Comparison of ENCODE assay signal across 30 mouse cellular contexts in the genomic region with DNA sequence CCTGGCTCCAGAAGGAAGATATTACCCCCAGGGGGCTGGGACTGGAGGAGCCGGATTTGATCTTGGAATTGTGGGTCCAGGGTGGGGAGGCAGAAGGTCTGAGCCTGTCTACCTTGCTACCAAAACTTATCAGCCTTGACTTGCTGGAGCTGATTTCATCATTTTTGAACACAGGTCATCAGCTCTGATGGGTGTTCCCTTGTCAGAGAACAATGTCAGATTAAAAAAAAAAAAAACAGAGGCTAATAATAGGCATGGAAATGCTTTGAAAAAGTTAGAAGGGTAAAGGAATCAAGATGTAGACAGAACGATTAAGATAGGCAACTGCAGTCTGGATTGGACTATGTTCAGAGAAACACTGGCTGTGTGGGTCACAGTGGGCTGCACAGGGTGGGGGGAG. TPM values are rescaled to one million over a fixed set of nuclear protein-coding genes. Genes with fewer than 3 reads are reported as not detected.
DNase-seq lines count a peak whose midpoint lies in the region; ATAC-seq and TF ChIP-seq lines count a peak whose summit lies in the region.
"Had no signal": no experiment of that assay in that cellular context is flagged by ENCODE, and none has a peak within 500 bp of the region (broad histone marks: within the 10 kb centered on the region; RNA-seq: fewer than 3 reads in every experiment).

No protein-coding gene starts in this region.

- H3K9me3 ChIP-seq in heart, embryonic 16.5 days (replicated peaks; ENCODE audit: control insufficient read depth, low read length) = no peaks in the 10 kb centered on the region
- H3K9me3 ChIP-seq in heart, embryonic 12.5 days (replicated peaks) = no peaks in the 10 kb centered on the region
- H3K9me3 ChIP-seq in lung, embryonic 14.5 days (ENCODE audit: low read depth, low read length) = no peaks in the 10 kb centered on the region
- no peaks in the 10 kb centered on the region for H3K9me3 ChIP-seq in liver, embryonic 15.5 days (replicated peaks)
- H3K9me3 ChIP-seq: forebrain, embryonic 12.5 days; G1E; heart, embryonic 13.5 days; intestine, embryonic 15.5 days; neural tube, embryonic 13.5 days had no signal

- no peaks in the 10 kb centered on the region for H3K27me3 ChIP-seq in heart, embryonic 16.5 days (ENCODE audit: control insufficient read depth, insufficient read depth, low read length)
- H3K27me3 ChIP-seq in heart, embryonic 12.5 days (replicated peaks) = no peaks in the 10 kb centered on the region
- no peaks in the 10 kb centered on the region for H3K27me3 ChIP-seq in lung, embryonic 14.5 days (ENCODE audit: insufficient read depth, low read length)
- H3K27me3 ChIP-seq in liver, embryonic 15.5 days = no peaks in the 10 kb centered on the region
- H3K27me3 ChIP-seq: CH12.LX; forebrain, embryonic 12.5 days; heart, embryonic 13.5 days; intestine, embryonic 15.5 days; neural tube, embryonic 13.5 days had no signal

- DNase-seq in lung, embryonic 14.5 days = no peak
- DNase-seq in lung, adult 2 months = no peak
- no peak for DNase-seq in right cerebral cortex, postnatal 4 days
- no peak for DNase-seq in adipocyte (ENCODE audit: low spot score)
- DNase-seq: adrenal gland, adult 2 months; B cell, adult 2 months; cerebellum, adult 11-12 months; gastrocnemius, postnatal 10 days; heart, postnatal 4 days; kidney, adult 8-10 months; kidney, postnatal 25 days; lung, postnatal 10 days; midbrain, embryonic 14.5 days had no signal

- no peaks in the 10 kb centered on the region for H3K36me3 ChIP-seq in heart, embryonic 16.5 days (ENCODE audit: control insufficient read depth, insufficient read depth)
- H3K36me3 ChIP-seq in heart, embryonic 12.5 days = no peaks in the 10 kb centered on the region
- H3K36me3 ChIP-seq in lung, embryonic 14.5 days (ENCODE audit: insufficient read depth) = no peaks in the 10 kb centered on the region
- no peaks in the 10 kb centered on the region for H3K36me3 ChIP-seq in liver, embryonic 15.5 days (replicated peaks)
- H3K36me3 ChIP-seq: forebrain, embryonic 12.5 days; G1E; heart, embryonic 13.5 days; intestine, embryonic 15.5 days; neural tube, embryonic 13.5 days had no signal

- TF ChIP-seq POLR2A in lung, adult 2 months (IDR thresholded peaks at IDR 0.05; ENCODE audit: borderline replicate concordance, extremely low read depth, low read depth, low read length) = no peak

- 0 out of 2 replicates have a peak overlapping the region, but pooled peaks have one; percentile 7 for H3K9ac ChIP-seq in heart, embryonic 16.5 days (ENCODE audit: low read length)
- H3K9ac ChIP-seq in heart, embryonic 12.5 days = no peak overlapping the region
- H3K9ac ChIP-seq in lung, embryonic 14.5 days = no peak overlapping the region
- no peak overlapping the region for H3K9ac ChIP-seq in liver, embryonic 15.5 days
- H3K9ac ChIP-seq: forebrain, embryonic 12.5 days; heart, embryonic 13.5 days; intestine, embryonic 15.5 days; neural tube, embryonic 13.5 days had no signal

- ATAC-seq in heart, embryonic 16.5 days (replicated peaks; ENCODE audit: extremely low read depth, insufficient read depth, low FRiP score) = no peak
- ATAC-seq in heart, embryonic 12.5 days (ENCODE audit: insufficient number of reproducible peaks, low FRiP score) = no peak
- ATAC-seq in lung, embryonic 14.5 days (ENCODE audit: insufficient read depth) = no peak
- no peak for ATAC-seq in liver, embryonic 15.5 days (ENCODE audit: insufficient read depth)
- ATAC-seq: hindbrain, embryonic 16.5 days; Patski had no signal

- H3K4me3 ChIP-seq in heart, embryonic 16.5 days (ENCODE audit: low read length) = no peak overlapping the region
- no peak overlapping the region for H3K4me3 ChIP-seq in heart, embryonic 12.5 days
- H3K4me3 ChIP-seq in lung, embryonic 14.5 days (ENCODE audit: low read depth, low read length) = no peak overlapping the region
- H3K4me3 ChIP-seq in lung, adult 2 months (replicated peaks; ENCODE audit: extremely low read depth, low read depth, low read length) = no peak overlapping the region
- H3K4me3 ChIP-seq in brown adipose tissue, adult 24 weeks (ENCODE audit: insufficient read depth, low read depth, low read length) = no peak overlapping the region
- no peak overlapping the region for H3K4me3 ChIP-seq in liver, embryonic 15.5 days (replicated peaks)
- H3K4me3 ChIP-seq: forebrain, embryonic 12.5 days; heart, embryonic 13.5 days; intestine, embryonic 15.5 days; layer of hippocampus, adult 2 months; myocyte; neural tube, embryonic 13.5 days had no signal

- H3K27ac ChIP-seq in heart, embryonic 16.5 days (ENCODE audit: low read length) = peak overlapping the region; percentile 23; the same call in 1 of the 2 replicates
- no peak overlapping the region for H3K27ac ChIP-seq in heart, embryonic 12.5 days (ENCODE audit: poor library complexity, severe bottlenecking)
- peak overlapping the region; percentile 80; the same call in 1 of the 2 replicates for H3K27ac ChIP-seq in lung, embryonic 14.5 days (ENCODE audit: low read depth)
- peak overlapping the region; percentile 88 for H3K27ac ChIP-seq in brown adipose tissue, adult 24 weeks (replicated peaks; ENCODE audit: low read depth, low read length)
- H3K27ac ChIP-seq in liver, embryonic 15.5 days (replicated peaks) = peak overlapping the region; percentile 67
- H3K27ac ChIP-seq: forebrain, embryonic 12.5 days; heart, embryonic 13.5 days; intestine, embryonic 15.5 days; layer of hippocampus, adult 2 months; neural tube, embryonic 13.5 days had no signal

- TF ChIP-seq CTCF in lung, embryonic 14.5 days (IDR thresholded peaks at IDR 0.05; ENCODE audit: low read depth) = no peak
- no peak for TF ChIP-seq CTCF in lung, adult 2 months (IDR thresholded peaks at IDR 0.05; ENCODE audit: insufficient read depth, low read length)

- no peak overlapping the region for H3K4me2 ChIP-seq in heart, embryonic 16.5 days (ENCODE audit: low read depth, low read length)
- H3K4me2 ChIP-seq in heart, embryonic 12.5 days = no peak overlapping the region
- H3K4me2 ChIP-seq in lung, embryonic 14.5 days = no peak overlapping the region
- H3K4me2 ChIP-seq in liver, embryonic 15.5 days = no peak overlapping the region
- H3K4me2 ChIP-seq: forebrain, embryonic 12.5 days; heart, embryonic 13.5 days; intestine, embryonic 15.5 days; neural tube, embryonic 13.5 days had no signal

- WGBS in heart, embryonic 16.5 days = 58% methylated on average over 2 of the region's 2 CpGs
- WGBS in heart, embryonic 12.5 days = 67% methylated on average over 2 of the region's 2 CpGs
- 69% methylated on average over 2 of the region's 2 CpGs for WGBS in lung, embryonic 14.5 days
- 59% methylated on average over 2 of the region's 2 CpGs for WGBS in lung, adult 2 months
- WGBS in liver, embryonic 15.5 days (ENCODE audit: insufficient replicate concordance) = 54% methylated on average over 2 of the region's 2 CpGs

- H3K4me1 ChIP-seq in heart, embryonic 16.5 days (ENCODE audit: control insufficient read depth, insufficient read depth, low read length) = 0 out of 2 replicates have a peak, but pooled peaks cover 11% of the 10 kb centered on the region
- H3K4me1 ChIP-seq in heart, embryonic 12.5 days (replicated peaks) = peaks cover 8% of the 10 kb centered on the region; the same call in 1 of the 2 replicates
- peaks cover 33% of the 10 kb centered on the region for H3K4me1 ChIP-seq in lung, embryonic 14.5 days (ENCODE audit: insufficient read depth)
- H3K4me1 ChIP-seq in lung, adult 2 months (ENCODE audit: control insufficient read depth, insufficient read depth, low read length) = peaks cover 7% of the 10 kb centered on the region; the same call in 1 of the 2 replicates
- peaks cover 7% of the 10 kb centered on the region; the same call in 1 of the 2 replicates for H3K4me1 ChIP-seq in brown adipose tissue, adult 24 weeks (ENCODE audit: control insufficient read depth, insufficient read depth, insufficient read length, low read length)
- H3K4me1 ChIP-seq in liver, embryonic 15.5 days (replicated peaks) = peaks cover 6% of the 10 kb centered on the region; the same call in 1 of the 2 replicates
- H3K4me1 ChIP-seq: forebrain, embryonic 12.5 days; neural tube, embryonic 13.5 days had no signal

RNA-seq across cellular contexts. Expression of gene Tectb, which starts 11.1 kb away (rescaled TPM):
- not detected in 2 replicates for polyA plus RNA-seq in heart, embryonic 16.5 days (2015; fragmentation: Nextera tagmentation; extraction: Ambion mirVana)
- polyA plus RNA-seq in heart, embryonic 12.5 days (2016; fragmentation: Nextera tagmentation; extraction: Ambion mirVana) = not detected in 2 replicates
- polyA plus RNA-seq in lung, embryonic 14.5 days (2014; fragmentation: Nextera tagmentation; extraction: Ambion mirVana) = not detected in 2 replicates
- polyA plus RNA-seq in lung, adult 2 months (2012; rRNA removed) = 0.09 and 0.32 TPM in 2 replicates
- polyA plus RNA-seq in brown adipose tissue, adult 24 weeks (2012; ENCODE audit: insufficient read depth, insufficient read length, missing spikeins) = not detected in 2 replicates
- polyA plus RNA-seq in liver, embryonic 15.5 days (2015; fragmentation: Nextera tagmentation; extraction: Ambion mirVana) = 0.37 and 0.38 TPM in 2 replicates
- polyA plus RNA-seq: adrenal gland, adult 2 months; cortical plate, adult 2 months; embryonic facial prominence, embryonic 11.5 days; G1E; heart, embryonic 13.5 days; hindbrain, embryonic 16.5 days; limb, embryonic 11.5 days; myocyte; Patski had no signal

RNA-seq across cellular contexts. Expression of gene Gucy2g, which starts 49.4 kb away (rescaled TPM):
- polyA plus RNA-seq in heart, embryonic 16.5 days (2015; fragmentation: Nextera tagmentation; extraction: Ambion mirVana) = not detected in 2 replicates
- 0.04 TPM in 1 of 2 replicates, not detected in the other for polyA plus RNA-seq in heart, embryonic 12.5 days (2016; fragmentation: Nextera tagmentation; extraction: Ambion mirVana)
- not detected in 2 replicates for polyA plus RNA-seq in lung, embryonic 14.5 days (2014; fragmentation: Nextera tagmentation; extraction: Ambion mirVana)
- polyA plus RNA-seq in lung, adult 2 months (2012; rRNA removed) = 0.32 TPM in 2 replicates
- not detected in 2 replicates for polyA plus RNA-seq in brown adipose tissue, adult 24 weeks (2012; ENCODE audit: insufficient read depth, insufficient read length, missing spikeins)
- not detected in 2 replicates for polyA plus RNA-seq in liver, embryonic 15.5 days (2015; fragmentation: Nextera tagmentation; extraction: Ambion mirVana)
- polyA plus RNA-seq: embryonic facial prominence, embryonic 11.5 days; forebrain, embryonic 12.5 days; G1E; heart, embryonic 13.5 days; intestine, embryonic 15.5 days; limb, embryonic 11.5 days; neural tube, embryonic 13.5 days had no signal
